Mouse (Mus musculus) thymus, postnatal 0 days (tissue): ENCODE results near the gene Setd1a. TPM values are rescaled to one million over a fixed set of nuclear protein-coding genes. Genes with fewer than 3 reads are reported as not detected.

Source experiments
- DNase-seq: peaks from one replicate; pipeline ENCODE4 v3.0.0-alpha.2; 2015; ENCODE audit warnings: low spot score
- polyA plus RNA-seq: library from polyadenylated mRNA; unstranded; fragments of >200 nt; fragmentation: Nextera tagmentation; extraction: Ambion mirVana; gene quantifications from 2 replicates; pipeline ENCODE4 v1.2.1, GENCODE M21; 2015

Gene Setd1a
- polyA plus RNA-seq, 1 experiment from 2014 or later = 21.1 TPM

- no peak for DNase-seq
These were observed 22.7 kb downstream of the Setd1a start for GRCm38 (mm10) chr7:127799211-127799610.

DNA sequence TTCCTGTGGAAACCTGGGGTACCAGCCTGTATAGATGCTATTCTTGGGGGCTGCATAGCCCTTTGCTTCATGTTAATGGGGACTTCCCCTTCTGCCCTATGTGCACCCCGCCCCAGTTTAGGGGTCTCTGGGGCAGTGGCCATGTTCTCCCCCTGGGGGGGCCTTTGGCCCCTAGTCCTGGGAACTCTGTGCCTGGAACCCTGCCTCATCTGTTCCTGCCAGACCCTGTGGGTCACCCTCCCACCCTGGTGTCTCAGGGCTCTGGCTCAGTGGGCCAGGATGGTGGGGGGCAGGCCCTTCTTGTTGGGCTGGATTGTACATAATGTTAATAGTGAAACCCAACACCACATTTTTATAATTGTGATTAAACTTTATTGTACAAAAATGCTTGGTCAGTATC is 23.3 kb downstream of the Setd1a start:
- DNase-seq = no peak

GRCm38 (mm10) chr7:127800435-127801009 is 24.1 kb downstream of the Setd1a start, which contains the start of gene Hsd3b7:
Hsd3b7 (plus strand) TSS chr7:127800604.
- DNase-seq = peak; percentile 69

GRCm38 (mm10) chr7:127801010-127801621 is 24.6 kb downstream of the Setd1a start:
- no peak for DNase-seq

- no peak for DNase-seq
These were observed 25.8 kb downstream of the Setd1a start for GRCm38 (mm10) chr7:127802313-127802712.

DNA sequence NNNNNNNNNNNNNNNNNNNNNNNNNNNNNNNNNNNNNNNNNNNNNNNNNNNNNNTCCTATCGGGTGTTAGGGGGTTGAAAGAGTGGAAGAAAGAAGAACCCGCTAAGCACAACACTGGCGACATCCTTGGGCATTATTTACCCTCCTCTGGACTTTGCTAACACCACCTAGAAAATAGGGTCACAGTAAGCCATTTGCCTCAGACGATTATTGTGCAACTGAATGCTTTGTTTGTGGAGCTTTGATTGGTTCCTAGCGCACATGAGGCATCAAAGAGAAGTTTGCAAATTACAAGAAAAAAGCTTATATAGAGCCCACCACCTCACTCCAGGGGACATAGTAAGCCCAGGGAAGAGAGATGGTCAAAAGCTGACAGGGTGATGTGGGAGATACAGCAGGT is 32.4 kb downstream of the Setd1a start:
- no peak for DNase-seq

- no peak for DNase-seq
These were observed 33.4 kb downstream of the Setd1a start for GRCm38 (mm10) chr7:127809846-127810245.

- no peak for DNase-seq
These were observed 34.2 kb downstream of the Setd1a start for GRCm38 (mm10) chr7:127810650-127811049.

- DNase-seq = no peak
These were observed 34.8 kb downstream of the Setd1a start for GRCm38 (mm10) chr7:127811240-127811639.

DNA sequence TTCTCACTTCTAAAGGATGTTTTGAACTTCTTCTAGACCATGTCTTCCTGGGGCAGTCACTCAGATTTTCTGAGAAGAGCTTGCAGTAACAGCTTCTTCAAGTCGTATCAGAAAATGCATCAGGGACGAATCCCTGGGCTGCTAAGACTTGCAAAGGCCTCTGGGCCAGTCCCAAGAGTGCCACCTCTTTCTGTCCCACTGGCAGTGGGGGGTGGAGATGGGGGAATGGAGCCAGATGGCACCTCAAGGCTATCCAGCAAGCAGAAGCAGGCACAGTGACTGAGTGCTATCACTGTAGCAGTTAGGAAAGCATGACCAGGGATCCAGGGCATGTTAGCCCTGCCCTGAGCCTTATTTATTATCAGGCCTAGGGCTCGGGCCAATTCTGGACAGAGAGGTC is 35.8 kb downstream of the Setd1a start:
- no peak for DNase-seq

DNA sequence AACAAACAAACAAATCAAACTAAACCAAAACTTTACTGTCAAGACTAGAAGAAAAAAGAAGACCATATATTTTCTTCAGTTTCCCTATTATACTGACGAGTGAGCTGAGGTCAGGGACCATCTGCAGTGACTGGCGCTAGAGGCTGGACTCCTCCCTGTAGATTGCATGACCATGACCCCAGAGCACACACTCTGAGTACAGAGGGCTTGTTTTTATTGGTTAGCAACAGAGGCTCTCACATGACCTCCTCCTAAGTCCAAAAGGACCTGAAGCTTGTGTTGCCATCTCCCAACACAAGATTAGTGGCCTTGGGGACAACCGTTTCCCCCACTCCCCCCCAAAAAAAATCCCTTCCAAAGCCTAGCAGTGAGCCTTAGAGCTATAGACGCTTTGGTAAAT is 37.4 kb downstream of the Setd1a start:
- no peak for DNase-seq

- DNase-seq = no peak
These were observed 37.9 kb downstream of the Setd1a start for GRCm38 (mm10) chr7:127814241-127814921.

DNA sequence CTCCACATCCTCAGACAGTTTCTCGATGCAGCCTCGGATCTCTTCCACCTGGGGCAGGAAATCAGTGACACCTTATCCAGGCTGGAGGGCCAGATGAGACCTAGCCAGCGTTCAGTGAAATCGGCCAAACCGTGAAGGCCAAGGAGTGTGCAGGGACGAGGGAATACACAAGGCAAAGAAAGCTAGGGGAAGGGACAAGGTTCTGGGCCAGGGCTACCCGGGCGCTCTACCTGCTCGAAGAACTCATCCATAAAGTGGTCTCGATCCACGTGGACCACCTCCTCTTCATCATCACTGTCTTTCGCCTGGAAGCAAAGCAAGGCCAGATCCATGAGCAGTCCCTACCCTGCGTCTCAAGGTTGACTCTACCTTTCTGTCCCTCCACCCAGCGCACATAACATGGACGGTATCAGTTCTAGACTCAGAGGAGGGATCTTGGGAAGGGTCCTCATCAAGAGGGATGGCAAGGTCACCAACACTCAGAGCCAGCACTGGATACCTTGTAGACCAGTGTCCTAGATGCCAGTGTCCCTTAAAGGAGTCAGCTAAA is 38.7 kb downstream of the Setd1a start:
- no peak for DNase-seq

DNA sequence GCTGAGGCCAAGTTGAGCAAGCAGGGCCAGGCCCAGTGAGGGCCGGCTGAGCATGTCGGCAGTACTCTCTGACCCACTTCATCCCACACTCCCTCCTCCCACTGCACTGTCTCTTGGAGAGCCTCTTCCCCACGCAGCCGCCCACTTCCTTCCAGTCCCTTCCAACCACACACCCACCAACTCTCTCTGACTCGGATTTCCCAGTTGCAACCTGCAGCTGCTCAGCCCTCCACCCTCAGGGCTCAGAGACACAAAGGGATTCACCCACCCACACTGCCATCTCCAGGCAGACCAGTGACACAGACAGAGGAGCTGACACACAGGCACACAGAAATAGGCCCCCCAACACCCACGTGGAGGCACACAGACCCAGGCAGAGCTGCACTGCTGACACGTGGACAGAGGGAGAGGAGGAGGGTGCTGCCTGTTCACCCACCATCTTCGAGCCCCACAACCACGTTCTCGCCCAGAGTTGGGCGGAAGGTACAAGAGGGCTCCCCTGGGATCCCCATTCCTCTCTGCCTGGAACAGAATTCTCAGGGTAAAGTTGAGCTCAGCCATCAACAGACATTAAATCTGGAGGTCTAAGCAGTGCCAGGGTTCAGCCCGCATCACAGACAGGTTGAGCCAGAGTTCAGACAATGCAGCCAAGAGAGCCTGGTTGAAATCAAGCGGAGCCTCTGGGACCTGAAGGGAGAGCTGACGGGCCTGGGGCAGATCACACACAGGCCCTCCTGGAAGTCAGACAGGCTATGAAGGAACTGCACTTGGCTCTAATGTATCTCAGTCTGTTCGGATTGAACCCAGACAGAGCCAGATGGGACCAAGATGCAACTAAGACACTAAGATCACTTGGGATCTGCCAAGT is 39.7 kb downstream of the Setd1a start:
- DNase-seq = peak; percentile 76

DNA sequence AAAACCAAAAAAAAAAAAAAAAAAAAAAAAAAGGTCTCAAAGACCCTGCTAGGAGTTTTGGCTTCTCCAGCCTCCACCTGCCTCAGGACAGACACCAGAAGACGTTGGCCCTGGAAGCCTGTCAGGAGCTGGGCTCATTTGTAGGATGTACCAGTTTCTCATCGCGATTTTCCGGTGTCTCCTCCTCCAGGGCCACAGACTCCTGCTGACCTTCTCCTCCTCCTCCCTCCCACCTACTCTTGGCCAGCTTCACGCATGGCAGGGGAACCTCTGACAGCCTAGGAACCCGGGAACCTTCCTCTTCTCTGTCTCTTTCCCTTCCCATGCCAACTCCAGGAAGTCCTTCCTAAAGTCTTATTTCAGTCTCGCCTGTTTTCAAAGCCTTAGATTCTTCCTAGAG is 40.6 kb downstream of the Setd1a start:
- no peak for DNase-seq

DNA sequence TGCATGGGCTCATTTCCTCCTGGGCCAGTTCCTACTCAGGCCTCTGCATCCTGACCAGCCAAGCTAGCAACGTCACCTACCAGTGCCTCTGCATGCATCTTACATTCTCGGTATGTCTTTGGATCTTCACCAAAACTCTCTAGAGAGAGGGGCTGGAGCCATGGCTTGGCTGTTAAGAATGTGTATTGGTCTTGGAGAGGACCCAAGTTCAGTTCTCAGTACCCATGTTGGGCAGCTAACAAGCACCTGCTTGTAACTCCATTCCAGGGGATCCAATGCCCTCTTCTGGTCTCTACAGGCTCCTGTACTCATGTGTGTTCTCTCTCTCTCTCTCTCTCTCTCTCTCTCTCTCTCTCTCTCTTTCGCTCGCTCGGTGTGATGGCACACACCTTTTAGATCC is 41.3 kb downstream of the Setd1a start:
- no peak for DNase-seq

GRCm38 (mm10) chr7:127820836-127821509 is 44.5 kb downstream of the Setd1a start:
- DNase-seq = no peak

GRCm38 (mm10) chr7:127822494-127822893 is 46.0 kb downstream of the Setd1a start:
- DNase-seq = no peak

GRCm38 (mm10) chr7:127823236-127824171 is 47.0 kb downstream of the Setd1a start:
- no peak for DNase-seq
